Mouse (Mus musculus) midbrain, postnatal 0 days (tissue): Measurements from ENCODE around the gene Arid4a. TPM values are rescaled to one million over a fixed set of nuclear protein-coding genes. Genes with fewer than 3 reads are reported as not detected.

Experiments used
- ATAC-seq: fragments of 200-750 bp; cut with Nextera tagmentation; 2 replicates; pipeline ENCODE4 v1.8.0; 2017; ENCODE audit warnings: moderate number of reproducible peaks, mild to moderate bottlenecking, moderate TSS enrichment, moderate library complexity; ENCODE audit not compliant: low FRiP score
- DNase-seq: peaks from one replicate; pipeline ENCODE4 v3.0.0-alpha.2; 2015; ENCODE audit warnings: low spot score
- H3K27ac ChIP-seq: fragments of 300-500 bp; sonication (generic); 2 replicates; pipeline ENCODE4 v1.5.1; 2014; ENCODE audit warnings: low read depth, mild to moderate bottlenecking, low read length, mixed read lengths
- H3K27me3 ChIP-seq: fragments of 300-500 bp; sonication (generic); 2 replicates; pipeline ENCODE4 v1.6.1; 2014; ENCODE audit warnings: low read length, control low read depth, mixed read lengths; ENCODE audit not compliant: insufficient read depth
- H3K36me3 ChIP-seq: fragments of 300-500 bp; sonication (generic); 2 replicates; pipeline ENCODE4 v1.6.1; 2014; ENCODE audit warnings: low read length, control low read depth, mixed read lengths; ENCODE audit not compliant: insufficient read depth
- H3K4me1 ChIP-seq: fragments of 300-500 bp; sonication (generic); 2 replicates; pipeline ENCODE4 v1.6.1; 2014; ENCODE audit warnings: mild to moderate bottlenecking, control low read depth, antibody characterized with exemption, low read length, mixed read lengths; ENCODE audit not compliant: insufficient read depth
- H3K4me2 ChIP-seq: fragments of 300-500 bp; sonication (generic); 2 replicates; pipeline ENCODE4 v1.6.1; 2014; ENCODE audit warnings: low read depth, mild to moderate bottlenecking, low read length, mixed read lengths; ENCODE audit not compliant: poor library complexity, severe bottlenecking
- H3K4me3 ChIP-seq: fragments of 300-500 bp; sonication (generic); 2 replicates; pipeline ENCODE4 v1.5.1; 2014; ENCODE audit warnings: low read depth, mild to moderate bottlenecking, low read length, moderate library complexity
- H3K9ac ChIP-seq: fragments of 300-500 bp; sonication (generic); replicated peaks from 2 replicates; pipeline ENCODE4 v1.6.1; 2014; ENCODE audit warnings: mild to moderate bottlenecking, low read length, moderate library complexity, mixed read lengths; ENCODE audit not compliant: poor library complexity, severe bottlenecking
- H3K9me3 ChIP-seq: fragments of 300-500 bp; sonication (generic); 2 replicates; pipeline ENCODE4 v1.6.1; 2016; ENCODE audit warnings: low read length, control low read depth
- CTCF ChIP-seq: IDR thresholded peaks from 2 replicates; pipeline ENCODE4 v1.5.1; 2016; ENCODE audit warnings: antibody characterized with exemption, mild to moderate bottlenecking
- WGBS: fragments of 180-500 bp; shearing (Covaris S2); extraction: QIAGEN DNeasy Blood & Tissue Kit; methylation state at CpG from one replicate; pipeline ENCODE4 v1.1.7; 2014; 5-methylcytosine and 5-hydroxymethylcytosine counted together
- polyA plus RNA-seq: library from polyadenylated mRNA; unstranded; fragments of >200 nt; fragmentation: Nextera tagmentation; extraction: Ambion mirVana; gene quantifications from 2 replicates; pipeline ENCODE4 v1.2.1, GENCODE M21; 2015
- total RNA-seq: library from RNA; depleted of rRNA; stranded (reverse); fragments of >200 nt; gene quantifications from 2 replicates; pipeline ENCODE4 v1.2.3, GENCODE M21; 2014

The Arid4a gene
- total and polyA plus RNA-seq, 2 experiments from 2014 or later, result 11.0 to 43.4 TPM

- WGBS, result 87% methylated on average over 4 of the region's 4 CpGs
- TF ChIP-seq CTCF, result no peak
- Histone ChIP-seq H3K9me3 (no peaks in the 10 kb centered on the region), H3K4me1 (0 out of 2 replicates have a peak, but pooled peaks cover 8% of the 10 kb centered on the region), H3K27me3 (no peaks in the 10 kb centered on the region), H3K36me3 (peaks cover 3% of the 10 kb centered on the region; the same call in 1 of the 2 replicates), H3K27ac (no peak overlapping the region), H3K9ac (no peak overlapping the region), H3K4me2 (peak overlapping the region; percentile 45), H3K4me3 (peak overlapping the region; percentile 98)
- ATAC-seq, result no peak
- no peak for DNase-seq
These were observed 42.0 kb upstream of the Arid4a start for GRCm38 (mm10) chr12:70973831-70974230.

- peaks cover 5% of the 10 kb centered on the region; the same call in 1 of the 2 replicates for H3K36me3 ChIP-seq
- TF ChIP-seq CTCF, result peak; percentile 32
These were observed 41.1 kb upstream of the Arid4a start, which contains the start of gene Psma3 for GRCm38 (mm10) chr12:70974441-70975266. Gene Psma3 (plus strand): TSS chr12:70974621.

GRCm38 (mm10) chr12:70975406-70975805 is 40.4 kb upstream of the Arid4a start:
- 0 out of 2 replicates have a peak, but pooled peaks cover 8% of the 10 kb centered on the region for H3K4me1 ChIP-seq
- no peak for TF ChIP-seq CTCF
- H3K27me3 ChIP-seq, result no peaks in the 10 kb centered on the region
- H3K9ac ChIP-seq, result peak overlapping the region; percentile 99
- H3K9me3 ChIP-seq, result no peaks in the 10 kb centered on the region
- ATAC-seq (no peak), DNase-seq (no peak)
- 30% methylated on average over 10 of the region's 10 CpGs for WGBS
- H3K4me3 ChIP-seq, result peak overlapping the region; percentile 98
- H3K4me2 ChIP-seq, result peak overlapping the region; percentile 53
- peaks cover 9% of the 10 kb centered on the region; the same call in 1 of the 2 replicates for H3K36me3 ChIP-seq
- peak overlapping the region; percentile 98 for H3K27ac ChIP-seq

More at GRCm38 (mm10) chr12:70974441-70975266, 41.1 kb upstream of the Arid4a start, which contains the start of gene Psma3:
- under 1% methylated on average over 57 of the region's 71 CpGs for WGBS
- no peaks in the 10 kb centered on the region for H3K27me3 ChIP-seq
- peak; percentile 98 for DNase-seq
- H3K4me2 ChIP-seq, result peak within 1 kb of the TSS; percentile 53
- peak within 1 kb of the TSS; percentile 98 for H3K27ac ChIP-seq
- H3K9ac ChIP-seq, result peak within 1 kb of the TSS; percentile 99
- H3K9me3 ChIP-seq, result no peaks in the 10 kb centered on the region
- ATAC-seq, result peak; percentile 98
- H3K4me1 ChIP-seq, result 0 out of 2 replicates have a peak, but pooled peaks cover 8% of the 10 kb centered on the region
- peak within 1 kb of the TSS; percentile 98 for H3K4me3 ChIP-seq

- H3K36me3 ChIP-seq, result peaks cover 9% of the 10 kb centered on the region; the same call in 1 of the 2 replicates
- DNase-seq, result no peak
- H3K4me2 ChIP-seq, result peak overlapping the region; percentile 53
- 62% methylated on average over 3 of the region's 3 CpGs for WGBS
- H3K27me3 ChIP-seq, result no peaks in the 10 kb centered on the region
- H3K9ac ChIP-seq, result no peak overlapping the region
- no peak for ATAC-seq
- H3K4me3 ChIP-seq, result peak overlapping the region; percentile 98
- no peaks in the 10 kb centered on the region for H3K9me3 ChIP-seq
- no peak for TF ChIP-seq CTCF
- 0 out of 2 replicates have a peak, but pooled peaks cover 8% of the 10 kb centered on the region for H3K4me1 ChIP-seq
- no peak overlapping the region for H3K27ac ChIP-seq
These were observed 39.9 kb upstream of the Arid4a start for GRCm38 (mm10) chr12:70975891-70976290.

GRCm38 (mm10) chr12:70978345-70978744 is 37.4 kb upstream of the Arid4a start:
- DNase-seq, result no peak
- no peak for TF ChIP-seq CTCF
- Histone ChIP-seq H3K36me3 (peaks cover 9% of the 10 kb centered on the region; the same call in 1 of the 2 replicates), H3K9ac (no peak overlapping the region), H3K27ac (no peak overlapping the region), H3K4me3 (no peak overlapping the region), H3K4me1 (0 out of 2 replicates have a peak, but pooled peaks cover 8% of the 10 kb centered on the region), H3K4me2 (no peak overlapping the region), H3K27me3 (no peaks in the 10 kb centered on the region), H3K9me3 (no peaks in the 10 kb centered on the region)
- 92% methylated on average over 7 of the region's 7 CpGs for WGBS
- ATAC-seq, result no peak
